Mouse (Mus musculus): ENCODE measurements around the gene Fes. TPM values are rescaled to one million over a fixed set of nuclear protein-coding genes. Genes with fewer than 3 reads are reported as not detected.

Gene Fes
- polyA plus RNA-seq, 1 experiment, result 0.82 TPM

DNA sequence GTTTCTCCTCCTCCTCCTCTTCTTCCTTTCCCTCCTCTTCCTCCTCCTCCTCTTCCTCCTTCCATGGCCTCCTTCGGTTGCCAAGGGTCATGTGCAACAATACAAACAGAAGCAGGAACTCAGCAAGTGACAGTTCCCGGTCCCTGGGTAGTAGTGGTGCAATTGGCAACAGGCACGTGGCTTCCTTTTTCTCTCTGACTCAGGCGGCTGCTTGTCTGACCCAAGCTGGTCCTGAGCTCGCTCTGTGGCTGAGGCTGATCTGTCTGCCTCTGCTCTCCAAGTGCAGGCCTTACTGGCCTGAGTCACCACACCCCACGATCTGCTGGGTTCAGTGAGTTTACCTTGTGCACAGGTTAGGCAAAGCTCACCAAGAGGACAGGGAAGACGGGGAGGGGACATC is 38.6 kb upstream of the Fes start:
- H3K79me3 ChIP-seq (ENCODE audit: low read depth), result no peaks in the 10 kb centered on the region
- H3K79me2 ChIP-seq (ENCODE audit: control insufficient read depth, insufficient read depth), result no peaks in the 10 kb centered on the region
- H3K36me3 ChIP-seq (ENCODE audit: control insufficient read depth, insufficient read depth), result no peaks in the 10 kb centered on the region
- H3K4me3 ChIP-seq (ENCODE audit: insufficient read depth, poor library complexity, severe bottlenecking), result no peak overlapping the region
- TF ChIP-seq MYOG (IDR thresholded peaks at IDR 0.05; ENCODE audit: control insufficient read depth, extremely low read depth, insufficient read length), result no peak
- no peak for TF ChIP-seq CEBPB (IDR thresholded peaks at IDR 0.05; ENCODE audit: low read depth)
- no peak for TF ChIP-seq MYOD1 (IDR thresholded peaks at IDR 0.05; ENCODE audit: control insufficient read depth, insufficient read length, low read depth)
- no peak for TF ChIP-seq MAX (IDR thresholded peaks at IDR 0.05)
- no peak for TF ChIP-seq CTCF (IDR thresholded peaks at IDR 0.05; ENCODE audit: control insufficient read depth, insufficient read depth, insufficient read length)
- no peak for TF ChIP-seq USF1 (IDR thresholded peaks at IDR 0.05; ENCODE audit: low read depth)
- TF ChIP-seq FOSL1 (IDR thresholded peaks at IDR 0.05; ENCODE audit: insufficient read depth, low read length, poor library complexity, severe bottlenecking), result no peak
- no peaks in the 10 kb centered on the region for H3K27me3 ChIP-seq (ENCODE audit: control insufficient read depth, insufficient read depth, insufficient read length)
- H3ac ChIP-seq (ENCODE audit: control insufficient read depth, insufficient read length, low read depth), result no peak overlapping the region

DNA sequence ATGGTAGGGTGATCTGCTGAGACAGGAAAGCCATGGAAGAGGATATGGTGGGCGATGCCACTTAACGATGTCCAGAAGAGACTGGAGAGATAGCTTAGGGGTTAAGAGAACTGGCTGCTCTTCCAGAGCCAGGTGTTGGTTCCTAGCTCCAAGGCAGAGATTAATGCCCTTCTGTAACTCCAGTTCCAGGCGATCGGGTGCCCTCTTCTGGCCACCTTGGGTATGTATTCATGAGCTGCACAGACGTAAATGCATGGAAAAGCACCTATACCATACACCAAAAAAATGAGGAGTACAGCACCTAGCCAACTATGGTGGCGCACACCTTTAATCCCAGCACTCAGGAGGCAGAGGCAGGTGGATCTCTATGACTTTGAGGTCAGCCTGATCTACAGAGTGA is 37.0 kb upstream of the Fes start:
- H3K4me3 ChIP-seq (ENCODE audit: insufficient read depth, poor library complexity, severe bottlenecking), result no peak overlapping the region
- no peaks in the 10 kb centered on the region for H3K27me3 ChIP-seq (ENCODE audit: control insufficient read depth, insufficient read depth, insufficient read length)
- TF ChIP-seq MYOG (IDR thresholded peaks at IDR 0.05; ENCODE audit: control insufficient read depth, extremely low read depth, insufficient read length) (no peak), USF1 (IDR thresholded peaks at IDR 0.05; ENCODE audit: low read depth) (no peak), MYOD1 (IDR thresholded peaks at IDR 0.05; ENCODE audit: control insufficient read depth, insufficient read length, low read depth) (no peak), MAX (IDR thresholded peaks at IDR 0.05) (no peak), FOSL1 (IDR thresholded peaks at IDR 0.05; ENCODE audit: insufficient read depth, low read length, poor library complexity, severe bottlenecking) (no peak), CTCF (IDR thresholded peaks at IDR 0.05; ENCODE audit: control insufficient read depth, insufficient read depth, insufficient read length) (no peak), CEBPB (IDR thresholded peaks at IDR 0.05; ENCODE audit: low read depth) (no peak)
- H3K36me3 ChIP-seq (ENCODE audit: control insufficient read depth, insufficient read depth), result no peaks in the 10 kb centered on the region
- no peaks in the 10 kb centered on the region for H3K79me3 ChIP-seq (ENCODE audit: low read depth)
- no peaks in the 10 kb centered on the region for H3K79me2 ChIP-seq (ENCODE audit: control insufficient read depth, insufficient read depth)
- H3ac ChIP-seq (ENCODE audit: control insufficient read depth, insufficient read length, low read depth), result no peak overlapping the region

GRCm38 (mm10) chr7:80422759-80423480 is 35.2 kb upstream of the Fes start:
- TF ChIP-seq CEBPB (IDR thresholded peaks at IDR 0.05; ENCODE audit: low read depth), result no peak
- no peak for TF ChIP-seq MYOG (IDR thresholded peaks at IDR 0.05; ENCODE audit: control insufficient read depth, extremely low read depth, insufficient read length)
- no peak for TF ChIP-seq USF1 (IDR thresholded peaks at IDR 0.05; ENCODE audit: low read depth)
- TF ChIP-seq MAX (IDR thresholded peaks at IDR 0.05), result no peak
- TF ChIP-seq MYOD1 (IDR thresholded peaks at IDR 0.05; ENCODE audit: control insufficient read depth, insufficient read length, low read depth), result no peak
- no peak for TF ChIP-seq FOSL1 (IDR thresholded peaks at IDR 0.05; ENCODE audit: insufficient read depth, low read length, poor library complexity, severe bottlenecking)
- TF ChIP-seq CTCF (IDR thresholded peaks at IDR 0.05; ENCODE audit: control insufficient read depth, insufficient read depth, insufficient read length), result no peak
- no peaks in the 10 kb centered on the region for H3K79me2 ChIP-seq (ENCODE audit: control insufficient read depth, insufficient read depth)
- no peaks in the 10 kb centered on the region for H3K36me3 ChIP-seq (ENCODE audit: control insufficient read depth, insufficient read depth)
- H3K79me3 ChIP-seq (ENCODE audit: low read depth), result no peaks in the 10 kb centered on the region
- no peak overlapping the region for H3K4me3 ChIP-seq (ENCODE audit: insufficient read depth, poor library complexity, severe bottlenecking)
- no peaks in the 10 kb centered on the region for H3K27me3 ChIP-seq (ENCODE audit: control insufficient read depth, insufficient read depth, insufficient read length)
- H3ac ChIP-seq (ENCODE audit: control insufficient read depth, insufficient read length, low read depth), result no peak overlapping the region

- TF ChIP-seq MYOD1 (IDR thresholded peaks at IDR 0.05; ENCODE audit: control insufficient read depth, insufficient read length, low read depth) (no peak), FOSL1 (IDR thresholded peaks at IDR 0.05; ENCODE audit: insufficient read depth, low read length, poor library complexity, severe bottlenecking) (no peak), CEBPB (IDR thresholded peaks at IDR 0.05; ENCODE audit: low read depth) (no peak), CTCF (IDR thresholded peaks at IDR 0.05; ENCODE audit: control insufficient read depth, insufficient read depth, insufficient read length) (no peak), MAX (IDR thresholded peaks at IDR 0.05) (no peak), MYOG (IDR thresholded peaks at IDR 0.05; ENCODE audit: control insufficient read depth, extremely low read depth, insufficient read length) (no peak), USF1 (IDR thresholded peaks at IDR 0.05; ENCODE audit: low read depth) (no peak)
- no peaks in the 10 kb centered on the region for H3K79me3 ChIP-seq (ENCODE audit: low read depth)
Observed at GRCm38 (mm10) chr7:80421576-80421975, 33.8 kb upstream of the Fes start.

DNA sequence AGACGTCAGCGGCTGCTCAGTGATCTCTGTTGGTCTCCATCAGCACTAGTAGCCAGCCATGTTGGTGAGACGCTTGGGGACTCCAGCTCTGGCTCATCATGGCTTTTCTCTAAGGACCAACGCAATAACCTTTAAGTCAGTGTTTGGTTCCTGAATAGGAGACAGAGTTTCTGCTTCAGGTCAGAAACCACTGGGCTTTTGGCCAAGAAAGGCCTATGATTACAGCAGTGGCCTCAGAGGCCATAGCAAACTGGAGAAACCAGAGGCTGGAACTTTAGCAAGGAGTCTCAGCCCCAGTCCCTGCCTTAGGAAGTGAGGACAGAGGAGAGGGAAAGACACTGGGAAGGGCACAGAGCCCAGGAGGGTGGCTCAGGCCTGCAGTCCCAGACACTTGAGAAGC is 32.8 kb upstream of the Fes start:
- no peaks in the 10 kb centered on the region for H3K79me2 ChIP-seq (ENCODE audit: control insufficient read depth, insufficient read depth)
- H3K79me3 ChIP-seq (ENCODE audit: low read depth), result no peaks in the 10 kb centered on the region
- H3K36me3 ChIP-seq (ENCODE audit: control insufficient read depth, insufficient read depth), result no peaks in the 10 kb centered on the region
- H3K4me3 ChIP-seq (ENCODE audit: insufficient read depth, poor library complexity, severe bottlenecking), result no peak overlapping the region
- no peak overlapping the region for H3ac ChIP-seq (ENCODE audit: control insufficient read depth, insufficient read length, low read depth)
- no peaks in the 10 kb centered on the region for H3K27me3 ChIP-seq (ENCODE audit: control insufficient read depth, insufficient read depth, insufficient read length)
- TF ChIP-seq MAX (IDR thresholded peaks at IDR 0.05), result no peak
- no peak for TF ChIP-seq MYOD1 (IDR thresholded peaks at IDR 0.05; ENCODE audit: control insufficient read depth, insufficient read length, low read depth)
- no peak for TF ChIP-seq FOSL1 (IDR thresholded peaks at IDR 0.05; ENCODE audit: insufficient read depth, low read length, poor library complexity, severe bottlenecking)
- TF ChIP-seq MYOG (IDR thresholded peaks at IDR 0.05; ENCODE audit: control insufficient read depth, extremely low read depth, insufficient read length), result no peak
- no peak for TF ChIP-seq CEBPB (IDR thresholded peaks at IDR 0.05; ENCODE audit: low read depth)
- no peak for TF ChIP-seq CTCF (IDR thresholded peaks at IDR 0.05; ENCODE audit: control insufficient read depth, insufficient read depth, insufficient read length)
- TF ChIP-seq USF1 (IDR thresholded peaks at IDR 0.05; ENCODE audit: low read depth), result no peak

More at GRCm38 (mm10) chr7:80421576-80421975, 33.8 kb upstream of the Fes start:
- Histone ChIP-seq H3K4me3 (ENCODE audit: insufficient read depth, poor library complexity, severe bottlenecking) (no peak overlapping the region), H3K36me3 (ENCODE audit: control insufficient read depth, insufficient read depth) (no peaks in the 10 kb centered on the region), H3K27me3 (ENCODE audit: control insufficient read depth, insufficient read depth, insufficient read length) (no peaks in the 10 kb centered on the region), H3K79me2 (ENCODE audit: control insufficient read depth, insufficient read depth) (no peaks in the 10 kb centered on the region), H3ac (ENCODE audit: control insufficient read depth, insufficient read length, low read depth) (no peak overlapping the region)
